Comparison of ENCODE assay signal across 16 mouse cellular contexts in genomic region chr15:77790656-77791405, GRCm38 (mm10). TPM values are rescaled to one million over a fixed set of nuclear protein-coding genes. Genes with fewer than 3 reads are reported as not detected.
DNase-seq lines count a peak whose midpoint lies in the region; ATAC-seq and TF ChIP-seq lines count a peak whose summit lies in the region.
"Had no signal": no experiment of that assay in that cellular context is flagged by ENCODE, and none has a peak within 500 bp of the region (broad histone marks: within the 10 kb centered on the region; RNA-seq: fewer than 3 reads in every experiment).

No protein-coding gene starts in this region.

- peak overlapping the region; percentile 24 for H3K27ac ChIP-seq in spleen, adult 2 months (ENCODE audit: insufficient read depth, low read length)
- no peak overlapping the region for H3K27ac ChIP-seq in forebrain, embryonic 15.5 days (replicated peaks)
- H3K27ac ChIP-seq: heart, embryonic 13.5 days; hindbrain, postnatal 0 days; limb, embryonic 15.5 days had no signal

- no peaks in the 10 kb centered on the region for H3K27me3 ChIP-seq in spleen, adult 2 months (ENCODE audit: control insufficient read depth, insufficient read depth, low read length)
- H3K27me3 ChIP-seq in forebrain, embryonic 15.5 days = no peaks in the 10 kb centered on the region
- H3K27me3 ChIP-seq: heart, embryonic 13.5 days; limb, embryonic 15.5 days had no signal

- H3K4me2 ChIP-seq in forebrain, embryonic 15.5 days (replicated peaks) = no peak overlapping the region
- H3K4me2 ChIP-seq: heart, embryonic 13.5 days; limb, embryonic 15.5 days had no signal

- H3K4me3 ChIP-seq in spleen, adult 2 months (ENCODE audit: extremely low read depth, insufficient read depth, insufficient read length) = no peak overlapping the region
- H3K4me3 ChIP-seq in forebrain, embryonic 15.5 days = no peak overlapping the region
- H3K4me3 ChIP-seq: heart, embryonic 13.5 days; limb, embryonic 15.5 days had no signal

- TF ChIP-seq POLR2A in spleen, adult 2 months (IDR thresholded peaks at IDR 0.05; ENCODE audit: low read depth, low read length) = no peak

- no peaks in the 10 kb centered on the region for H3K9me3 ChIP-seq in forebrain, embryonic 15.5 days
- H3K9me3 ChIP-seq: heart, embryonic 13.5 days; limb, embryonic 15.5 days had no signal

- no peak overlapping the region for H3K9ac ChIP-seq in forebrain, embryonic 15.5 days (replicated peaks)
- H3K9ac ChIP-seq: forebrain, postnatal 0 days; limb, embryonic 15.5 days had no signal

- peak; percentile 53 for DNase-seq in cerebellum, adult 11 months
- DNase-seq in cerebellum, adult 8-10 months = no peak
- DNase-seq in spleen, adult 2 months (ENCODE audit: low read depth in 1 of 2, low spot score in 2 of 2) = no peak
- no peak for DNase-seq in spleen, postnatal 10 days (ENCODE audit: low spot score in 2 of 2)
- DNase-seq in cerebellum, adult 9-11 months = peak; percentile 80
- no peak for DNase-seq in thymus, postnatal 14 days
- no peak for DNase-seq in retina, postnatal 1 day
- DNase-seq: forebrain, postnatal 0 days; heart, postnatal 4 days; kidney, adult 8-10 months; kidney, postnatal 36 days; spleen, adult 18-20 months had no signal

- H3K4me1 ChIP-seq in spleen, adult 2 months (ENCODE audit: control insufficient read depth, insufficient read depth, insufficient read length) = no peaks in the 10 kb centered on the region; the same call in 1 of the 2 replicates
- H3K4me1 ChIP-seq in forebrain, embryonic 15.5 days = no peaks in the 10 kb centered on the region

- no peak for ATAC-seq in forebrain, embryonic 15.5 days (replicated peaks)
- ATAC-seq: forebrain, postnatal 0 days; hindbrain, postnatal 0 days had no signal

- no peak for TF ChIP-seq CTCF in spleen, adult 2 months (IDR thresholded peaks at IDR 0.05; ENCODE audit: extremely low read depth, insufficient read depth, insufficient read length, insufficient replicate concordance)

- H3K36me3 ChIP-seq in spleen, adult 2 months (ENCODE audit: control insufficient read depth, insufficient read depth, low read length) = peaks cover 83% of the 10 kb centered on the region
- H3K36me3 ChIP-seq in forebrain, embryonic 15.5 days = peaks cover 38% of the 10 kb centered on the region

- WGBS in spleen, adult 2 months = 89% methylated on average over 21 of the region's 21 CpGs
- WGBS in forebrain, embryonic 15.5 days = 91% methylated on average over 21 of the region's 21 CpGs

RNA-seq across cellular contexts. Expression of gene Apol8, which starts 34.0 kb away (rescaled TPM):
- polyA plus RNA-seq in spleen, adult 2 months (2012; rRNA removed) = 4.3 and 5.9 TPM in 2 replicates
- 0.20 TPM in 1 of 2 replicates, not detected in the other for polyA plus RNA-seq in forebrain, embryonic 15.5 days (2015; fragmentation: Nextera tagmentation; extraction: Ambion mirVana)

RNA-seq across cellular contexts. Expression of gene Myh9, which starts 51.1 kb away (rescaled TPM):
- polyA plus RNA-seq in spleen, adult 2 months (2012; rRNA removed) = 138 and 142 TPM in 2 replicates
- polyA plus RNA-seq in forebrain, embryonic 15.5 days (2015; fragmentation: Nextera tagmentation; extraction: Ambion mirVana) = 12.3 and 12.4 TPM in 2 replicates

Comparison
In these comparisons a context has a peak if more than half of its experiments do, and no peak if none do; other contexts are left out.
1. DNase-seq: peak in cerebellum, adult 11 months (single experiment) and cerebellum, adult 9-11 months (single experiment); none in cerebellum, adult 8-10 months (single experiment), spleen, adult 2 months (0 of 2), spleen, postnatal 10 days (0 of 2), thymus, postnatal 14 days (single experiment) and retina, postnatal 1 day (single experiment).
2. RNA of gene Myh9, which starts 51.1 kb away (polyA plus RNA-seq): 138 to 142 TPM in spleen, adult 2 months; 12.3 to 12.4 TPM in forebrain, embryonic 15.5 days; every median in the first group is over 10 times any median in the second.